Mouse (Mus musculus): ENCODE data around the gene Prss28. TPM values are rescaled to one million over a fixed set of nuclear protein-coding genes. Genes with fewer than 3 reads are reported as not detected.

Prss28 gene
- 0.30 TPM in 1 of 2 replicates, not detected in the other for polyA plus RNA-seq (2015; fragmentation: Nextera tagmentation; extraction: Ambion mirVana)

DNA sequence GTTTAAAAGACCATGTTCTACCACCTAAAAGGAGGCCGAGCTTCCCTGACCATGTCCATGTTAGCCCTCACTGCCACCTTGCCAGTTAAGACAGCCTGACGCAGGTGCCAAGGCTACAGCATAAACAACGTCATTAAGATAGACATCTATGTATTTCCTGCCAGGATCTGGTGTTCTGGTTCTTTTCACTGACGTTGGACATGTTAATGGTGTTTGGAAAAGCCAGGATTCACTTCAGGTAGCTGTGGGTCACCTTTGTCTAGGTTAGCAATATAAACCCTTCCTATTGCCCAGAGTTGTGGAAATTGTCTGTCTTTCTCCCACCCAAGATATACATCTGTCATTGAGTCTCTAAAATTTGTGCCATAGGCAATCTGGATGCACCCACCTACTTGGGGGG, at the start of gene Prss28:
Gene Prss28, plus strand, starts transcription at position 301 of the 400 bp plus-strand sequence.
- DNase-seq (ENCODE audit: low spot score) = no peak

GRCm38 (mm10) chr17:25264453-25264852, 44.0 kb upstream of the Prss28 start:
- DNase-seq (ENCODE audit: low spot score) = no peak

- DNase-seq (ENCODE audit: low spot score) = no peak
Measured at GRCm38 (mm10) chr17:25270795-25271335, 37.6 kb upstream of the Prss28 start.

DNA sequence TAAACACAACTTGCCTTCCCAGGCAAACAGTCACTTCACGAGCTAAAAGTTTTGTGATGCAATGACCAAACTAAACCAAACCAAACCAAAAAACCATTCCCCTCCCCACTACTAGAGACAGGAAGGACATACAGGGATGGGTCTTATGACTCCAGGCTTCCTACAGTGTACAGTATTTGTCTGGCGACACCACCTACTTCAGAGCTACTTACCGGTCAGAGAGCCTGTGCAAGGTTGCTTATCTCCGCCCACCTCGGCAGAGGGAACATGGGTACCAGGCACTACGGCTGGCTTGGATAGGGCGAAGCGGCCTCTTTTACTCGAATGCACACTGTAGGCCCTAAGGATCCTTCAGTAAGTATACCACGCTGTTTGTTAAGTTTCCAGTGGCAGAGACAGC, 36.1 kb upstream of the Prss28 start:
- DNase-seq (ENCODE audit: low spot score) = no peak

DNA sequence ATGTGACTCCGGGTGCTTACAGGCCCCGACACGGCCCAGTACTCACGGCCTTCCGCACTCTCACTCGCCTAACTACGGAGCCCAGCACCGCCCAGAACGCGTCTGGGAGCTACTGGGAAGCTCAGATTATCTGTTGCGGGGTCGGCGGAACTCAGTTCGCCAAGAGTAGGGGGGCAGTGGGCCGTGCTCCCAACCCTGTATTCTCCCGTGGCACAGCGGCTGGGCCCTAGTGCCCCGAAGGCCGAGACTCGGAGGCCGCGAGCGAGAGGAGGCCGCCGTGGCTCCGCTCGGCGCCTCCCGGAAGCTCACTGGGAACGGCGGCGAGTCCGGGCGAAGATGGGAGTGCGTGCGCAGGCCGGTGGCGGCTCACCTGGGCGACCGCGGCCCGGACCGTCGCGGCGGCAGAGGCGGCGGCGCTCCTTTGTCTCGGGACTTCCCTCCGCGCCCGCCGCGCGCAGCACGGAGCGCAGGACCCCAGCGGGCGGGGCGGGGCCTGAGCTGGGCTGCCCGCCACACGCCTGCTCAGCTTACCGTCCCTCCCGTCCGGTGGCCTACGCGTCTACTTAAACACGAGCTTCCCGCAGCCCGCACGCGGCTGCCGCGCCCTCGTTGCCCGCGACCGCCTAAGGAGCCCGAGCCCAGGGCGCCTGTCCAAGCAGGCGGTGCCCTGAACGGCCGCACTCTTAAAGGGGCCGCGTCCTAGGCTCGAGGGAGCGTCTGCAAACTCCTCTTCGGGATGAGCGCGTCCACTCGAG, 35.3 kb upstream of the Prss28 start:
- DNase-seq (ENCODE audit: low spot score) = peak; percentile 89

DNA sequence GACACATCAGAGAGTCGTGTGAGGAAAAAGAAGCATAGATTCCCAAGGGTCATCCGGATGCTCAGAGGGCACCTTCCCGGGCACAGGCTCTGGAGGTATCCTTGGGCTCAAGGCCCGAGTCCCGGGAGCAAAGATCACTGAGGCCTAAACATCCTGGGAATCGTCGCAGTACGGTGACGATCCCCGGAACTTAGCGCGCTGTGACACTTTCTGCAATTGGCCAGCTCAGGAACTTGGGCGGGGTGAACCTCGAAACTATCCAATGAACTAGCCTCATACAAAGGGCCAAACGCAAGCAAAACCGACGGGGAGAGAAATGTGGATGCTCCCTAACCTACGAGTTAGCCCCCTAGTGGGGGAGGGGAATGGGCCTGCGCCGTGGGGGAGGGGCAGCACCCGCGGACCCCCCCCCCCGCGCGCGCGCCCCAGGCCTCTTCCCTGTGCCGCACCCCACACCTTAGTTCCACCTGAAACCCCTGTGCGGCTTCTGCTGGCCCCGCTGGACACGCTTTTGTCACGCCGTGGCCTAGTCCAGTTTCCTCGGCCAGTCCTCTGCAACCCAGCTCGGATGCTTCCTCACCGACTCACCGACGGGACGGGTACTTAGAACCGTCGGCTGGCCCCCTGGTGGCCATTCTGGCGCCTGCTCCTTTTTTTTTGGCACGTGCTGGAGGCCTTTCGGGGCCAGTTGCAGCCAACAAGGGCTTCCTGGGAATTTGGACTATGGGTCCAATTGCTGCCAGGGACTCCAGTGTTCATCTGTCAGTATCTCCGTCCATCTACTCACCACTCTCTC, 34.5 kb upstream of the Prss28 start:
- DNase-seq (ENCODE audit: low spot score) = peak; percentile 99

DNA sequence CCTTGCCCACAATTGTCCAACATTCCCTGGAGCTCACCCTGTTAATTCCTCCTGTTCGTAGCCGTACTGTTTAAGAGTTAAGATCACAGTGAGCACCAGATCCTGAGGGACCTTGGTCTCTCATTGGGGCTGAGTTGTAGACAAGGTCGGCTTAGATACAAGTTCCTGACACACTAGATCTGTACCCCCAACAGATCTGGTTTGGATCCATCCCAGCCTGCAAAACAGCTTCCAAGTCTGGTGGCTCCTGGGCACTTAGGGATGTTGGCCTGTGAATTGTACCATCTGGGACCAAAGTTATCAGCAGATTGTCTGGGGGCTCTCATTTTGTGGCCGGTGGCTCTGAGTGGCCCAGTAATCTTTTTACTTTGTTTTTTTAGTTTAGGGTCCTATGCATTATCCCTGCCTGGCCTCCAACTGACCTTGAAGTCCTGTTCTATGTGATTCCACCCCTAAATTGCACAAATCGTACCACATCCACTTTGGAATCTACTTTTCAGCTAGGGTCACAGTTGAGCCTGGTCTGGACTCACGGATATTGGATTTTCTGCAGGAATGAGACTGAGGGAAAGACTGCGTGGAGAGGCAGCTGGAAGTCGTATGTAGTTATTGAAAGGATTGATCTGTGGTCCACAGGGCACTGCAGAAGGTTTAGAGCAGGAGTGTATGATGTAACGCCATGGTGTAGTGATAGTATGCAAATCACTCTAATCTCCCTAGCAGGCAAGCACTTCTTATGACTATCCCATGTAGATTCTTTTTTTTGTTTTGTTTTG, 33.7 kb upstream of the Prss28 start, which contains the start of gene Ube2i:
Gene Ube2i, minus strand, starts transcription at position 52 of the 776 bp plus-strand sequence.
- DNase-seq (ENCODE audit: low spot score) = no peak

GRCm38 (mm10) chr17:25275833-25276232, 32.6 kb upstream of the Prss28 start:
- no peak for DNase-seq (ENCODE audit: low spot score)

- peak; percentile 27 for DNase-seq (ENCODE audit: low spot score)
Measured at GRCm38 (mm10) chr17:25282133-25282532, 26.3 kb upstream of the Prss28 start.

- peak; percentile 75 for DNase-seq (ENCODE audit: low spot score)
Measured at GRCm38 (mm10) chr17:25285033-25285432, 23.4 kb upstream of the Prss28 start.

- DNase-seq (ENCODE audit: low spot score) = peak; percentile 51
Measured at GRCm38 (mm10) chr17:25288842-25289241, 19.6 kb upstream of the Prss28 start.

GRCm38 (mm10) chr17:25290411-25290810, 18.0 kb upstream of the Prss28 start:
- DNase-seq (ENCODE audit: low spot score) = no peak

- DNase-seq (ENCODE audit: low spot score) = no peak
Measured at GRCm38 (mm10) chr17:25293495-25293894, 15.0 kb upstream of the Prss28 start.

GRCm38 (mm10) chr17:25294111-25294510, 14.3 kb upstream of the Prss28 start:
- no peak for DNase-seq (ENCODE audit: low spot score)

DNA sequence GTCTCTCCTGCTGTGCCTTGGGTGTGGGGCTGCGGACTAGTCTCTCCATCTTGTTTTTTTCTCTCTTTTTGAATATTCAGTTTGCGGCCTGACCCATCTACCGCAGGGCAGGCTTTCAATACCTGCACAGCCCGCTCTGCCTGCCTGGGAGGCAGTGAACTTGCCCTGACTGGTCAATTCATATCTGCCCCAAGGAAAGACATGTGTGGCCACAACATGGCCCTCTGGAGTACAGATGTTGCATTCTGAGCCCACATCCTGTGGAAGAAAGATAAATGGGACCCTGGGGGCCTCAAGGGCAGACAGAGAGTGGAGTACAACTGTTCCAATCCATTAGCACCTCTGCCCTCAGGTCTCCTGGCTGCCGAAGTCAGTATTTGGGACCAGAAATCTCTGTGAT, 10.4 kb upstream of the Prss28 start, which contains the start of gene Prss34:
Gene Prss34, plus strand, starts transcription at position 301 of the 400 bp plus-strand sequence.
- DNase-seq (ENCODE audit: low spot score) = no peak

GRCm38 (mm10) chr17:25318354-25318753, 9.9 kb downstream of the Prss28 start, which contains the start of gene Prss29:
TSS of gene Prss29 (plus strand) at chr17:25318654.
- no peak for DNase-seq (ENCODE audit: low spot score)

DNA sequence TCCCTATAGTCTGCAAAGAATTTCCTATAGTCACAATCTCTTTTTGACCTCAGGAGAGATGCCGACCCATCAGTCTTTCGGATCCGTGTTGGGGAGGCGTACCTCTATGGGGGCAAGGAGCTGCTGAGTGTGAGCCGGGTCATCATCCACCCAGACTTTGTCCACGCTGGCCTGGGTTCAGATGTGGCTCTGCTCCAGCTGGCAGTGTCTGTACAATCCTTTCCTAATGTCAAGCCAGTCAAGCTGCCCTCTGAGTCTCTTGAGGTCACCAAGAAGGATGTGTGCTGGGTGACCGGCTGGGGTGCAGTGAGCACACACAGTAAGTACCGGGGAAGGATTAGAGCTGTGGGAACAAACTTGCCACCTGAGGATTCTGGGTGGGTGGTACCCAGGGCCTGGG, 12.4 kb downstream of the Prss28 start:
- no peak for DNase-seq (ENCODE audit: low spot score)

DNA sequence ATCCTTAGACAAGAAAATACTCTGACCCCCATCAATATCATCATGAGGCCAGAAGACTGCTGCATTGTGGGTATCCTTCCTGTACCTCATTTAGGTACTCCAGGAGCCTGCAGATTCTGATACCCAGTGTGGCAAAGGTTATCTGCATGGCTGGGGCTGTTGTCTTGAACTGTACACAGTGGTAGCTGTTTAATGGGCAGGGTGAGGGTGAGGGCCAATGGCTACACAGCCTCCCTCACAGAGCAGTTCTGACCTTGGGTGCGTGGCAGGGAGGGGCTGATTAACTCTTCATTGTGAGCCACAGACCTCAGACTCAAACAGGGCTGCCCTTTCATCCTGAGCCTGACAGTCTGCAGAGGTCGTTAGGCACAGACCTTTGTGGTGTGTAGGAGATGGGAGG, 14.5 kb downstream of the Prss28 start:
- DNase-seq (ENCODE audit: low spot score) = no peak

- no peak for DNase-seq (ENCODE audit: low spot score)
Measured at GRCm38 (mm10) chr17:25332321-25332720, 23.9 kb downstream of the Prss28 start.

DNA sequence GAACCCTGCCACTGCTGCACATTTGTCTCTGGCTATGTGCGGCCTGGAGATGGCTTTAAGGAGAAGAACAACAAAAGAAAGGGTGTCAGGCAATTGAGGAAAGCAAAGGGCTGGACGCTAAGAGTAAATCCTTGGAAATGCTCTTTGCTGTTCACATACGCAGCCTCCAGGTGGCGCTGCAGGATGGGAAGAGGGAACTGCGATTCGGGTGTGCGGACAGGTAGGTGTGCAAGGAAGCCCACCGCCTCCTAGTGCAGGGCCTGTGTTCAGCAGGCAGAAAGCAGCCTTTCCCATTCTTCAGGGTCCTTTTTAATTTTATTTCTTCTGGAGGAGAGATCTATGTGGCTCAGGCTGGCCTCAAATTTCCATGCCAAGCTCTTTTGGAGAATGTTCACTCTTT, 25.5 kb downstream of the Prss28 start:
- DNase-seq (ENCODE audit: low spot score) = peak; percentile 62

DNA sequence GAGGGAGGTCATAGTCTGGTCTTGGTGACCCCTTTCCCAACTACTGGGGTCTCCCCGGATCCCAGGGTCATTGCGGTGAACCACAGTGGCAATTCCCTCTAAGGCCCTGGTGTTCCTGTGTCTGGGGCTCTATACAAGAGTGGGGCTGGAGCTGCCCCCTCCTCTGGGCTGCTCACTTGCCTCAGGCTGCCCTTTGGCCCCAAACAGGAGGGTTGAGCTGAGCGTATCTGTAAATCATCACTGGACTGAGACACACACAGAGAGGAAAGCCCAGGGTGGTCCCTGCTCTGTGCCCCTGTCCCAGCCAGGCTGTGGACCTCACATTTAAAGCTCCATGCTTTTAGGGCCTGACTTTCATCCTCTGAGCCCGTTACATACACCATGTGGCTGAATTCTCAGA, 29.8 kb downstream of the Prss28 start:
- no peak for DNase-seq (ENCODE audit: low spot score)

All from thymus, postnatal 0 days (tissue).